Mouse (Mus musculus): ENCODE data around the gene Smyd3. TPM values are rescaled to one million over a fixed set of nuclear protein-coding genes. Genes with fewer than 3 reads are reported as not detected.

Smyd3 gene
- polyA plus RNA-seq, 1 experiment from 2014 or later = 12.7 TPM

- no peak for DNase-seq (ENCODE audit: low read depth, low spot score)
- no peak for ATAC-seq
- TF ChIP-seq CTCF (IDR thresholded peaks at IDR 0.05) = peak; percentile 61
- no peaks in the 10 kb centered on the region for H3K27me3 ChIP-seq
- in situ Hi-C loops (cut with MboI; ENCODE audit: low pct_unique_long_range_greater_than_20kb) = loop anchor here (10.0 kb wide), 1 partner anchor 713 kb away; the partner anchor contains the start of gene Kif26b
- ChIA-PET CTCF (interaction anchor here (1.2 to 1.7 kb wide), 3 partner anchors 22 to 101 kb away, joined by 3 to 4 read pairs (median 3); no protein-coding TSS in a partner anchor), POLR2A (no interaction called here)
Observed at GRCm38 (mm10) chr1:179237989-179238388, 279.9 kb downstream of the Smyd3 start.

- DNase-seq (ENCODE audit: low read depth, low spot score) (no peak), ATAC-seq (no peak)
- ChIA-PET POLR2A (no interaction called here), CTCF (interaction anchor here (0.6 to 1.7 kb wide), 2 partner anchors 87 to 215 kb away, joined by 3 read pairs; no protein-coding TSS in a partner anchor)
- in situ Hi-C loops (cut with MboI; ENCODE audit: low pct_unique_long_range_greater_than_20kb) = loop anchor here (10.0 kb wide), 1 partner anchor 712 kb away; the partner anchor contains the start of gene Kif26b
- TF ChIP-seq CTCF (IDR thresholded peaks at IDR 0.05) = no peak
- no peaks in the 10 kb centered on the region for H3K27me3 ChIP-seq
Observed at GRCm38 (mm10) chr1:179236217-179236840, 281.5 kb downstream of the Smyd3 start.

- ATAC-seq = peak; percentile 65
- peak; percentile 85 for TF ChIP-seq CTCF (IDR thresholded peaks at IDR 0.05)
- CTCF ChIA-PET = interaction anchor here (0.8 to 2.3 kb wide), 16 partner anchors 8 to 245 kb away, joined by 3 to 13 read pairs (median 3); no protein-coding TSS in a partner anchor
- DNase-seq (ENCODE audit: low read depth, low spot score) = peak; percentile 24
- no peaks in the 10 kb centered on the region for H3K27me3 ChIP-seq
- in situ Hi-C loops (cut with MboI; ENCODE audit: low pct_unique_long_range_greater_than_20kb) = loop anchor here (5.0 to 10.0 kb wide), 2 partner anchors 85 to 707 kb away; partner anchors contain the start of gene Kif26b
- POLR2A ChIA-PET = interaction anchor here (0.6 to 0.8 kb wide), 3 partner anchors 29 to 697 kb away, joined by 3 read pairs; no protein-coding TSS in a partner anchor
Observed at GRCm38 (mm10) chr1:179231777-179232661, 285.8 kb downstream of the Smyd3 start.

GRCm38 (mm10) chr1:179229515-179229914, 288.3 kb downstream of the Smyd3 start:
- no peak for TF ChIP-seq CTCF (IDR thresholded peaks at IDR 0.05)
- in situ Hi-C loops (cut with MboI; ENCODE audit: low pct_unique_long_range_greater_than_20kb) = no loop called here
- POLR2A ChIA-PET = no interaction called here

GRCm38 (mm10) chr1:179220290-179220689, 297.6 kb downstream of the Smyd3 start:
- DNase-seq (ENCODE audit: low read depth, low spot score) = no peak
- peak; percentile 27 for TF ChIP-seq CTCF (IDR thresholded peaks at IDR 0.05)
- no peaks in the 10 kb centered on the region for H3K27me3 ChIP-seq
- in situ Hi-C loops (cut with MboI; ENCODE audit: low pct_unique_long_range_greater_than_20kb) = no loop called here
- no peak for ATAC-seq
- ChIA-PET CTCF (interaction anchor here (1.7 kb wide), 1 partner anchor 11 kb away, joined by 4 read pairs; no protein-coding TSS in a partner anchor), POLR2A (no interaction called here)

More at GRCm38 (mm10) chr1:179229515-179229914, 288.3 kb downstream of the Smyd3 start:
- CTCF ChIA-PET = interaction anchor here (1.6 kb wide), 1 partner anchor 10 kb away, joined by 5 read pairs; no protein-coding TSS in a partner anchor
- no peak for DNase-seq (ENCODE audit: low read depth, low spot score)
- H3K27me3 ChIP-seq = no peaks in the 10 kb centered on the region
- no peak for ATAC-seq

- CTCF ChIA-PET = interaction anchor here (1.5 to 1.6 kb wide), 2 partner anchors 13 to 14 kb away, joined by 4 to 5 read pairs; no protein-coding TSS in a partner anchor
- DNase-seq (ENCODE audit: low read depth, low spot score) = no peak
- in situ Hi-C loops (cut with MboI; ENCODE audit: low pct_unique_long_range_greater_than_20kb) = no loop called here
- ATAC-seq = no peak
- TF ChIP-seq CTCF (IDR thresholded peaks at IDR 0.05) = no peak
- H3K27me3 ChIP-seq = no peaks in the 10 kb centered on the region
- POLR2A ChIA-PET = no interaction called here
Observed at GRCm38 (mm10) chr1:179218061-179218460, 299.8 kb downstream of the Smyd3 start.

GRCm38 (mm10) chr1:179217036-179217435, 300.8 kb downstream of the Smyd3 start:
- CTCF ChIA-PET = interaction anchor here (1.1 to 1.4 kb wide), 3 partner anchors 15 to 23 kb away, joined by 3 to 4 read pairs (median 3); no protein-coding TSS in a partner anchor

GRCm38 (mm10) chr1:179213381-179213780, 304.5 kb downstream of the Smyd3 start:
- in situ Hi-C loops (cut with MboI; ENCODE audit: low pct_unique_long_range_greater_than_20kb) = no loop called here
- no peak for DNase-seq (ENCODE audit: low read depth, low spot score)
- H3K27me3 ChIP-seq = no peaks in the 10 kb centered on the region
- POLR2A ChIA-PET = no interaction called here
- no peak for TF ChIP-seq CTCF (IDR thresholded peaks at IDR 0.05)
- CTCF ChIA-PET = no interaction called here
- ATAC-seq = no peak

More at GRCm38 (mm10) chr1:179217036-179217435, 300.8 kb downstream of the Smyd3 start:
- no peak for TF ChIP-seq CTCF (IDR thresholded peaks at IDR 0.05)
- in situ Hi-C loops (cut with MboI; ENCODE audit: low pct_unique_long_range_greater_than_20kb) = no loop called here
- DNase-seq (ENCODE audit: low read depth, low spot score) = no peak
- H3K27me3 ChIP-seq = no peaks in the 10 kb centered on the region
- no peak for ATAC-seq
- POLR2A ChIA-PET = no interaction called here

- in situ Hi-C loops (cut with MboI; ENCODE audit: low pct_unique_long_range_greater_than_20kb) = no loop called here
- TF ChIP-seq CTCF (IDR thresholded peaks at IDR 0.05) = no peak
Observed at GRCm38 (mm10) chr1:179212295-179212694, 305.5 kb downstream of the Smyd3 start.

GRCm38 (mm10) chr1:179211313-179211712, 306.5 kb downstream of the Smyd3 start:
- in situ Hi-C loops (cut with MboI; ENCODE audit: low pct_unique_long_range_greater_than_20kb) = no loop called here
- CTCF ChIA-PET = no interaction called here
- TF ChIP-seq CTCF (IDR thresholded peaks at IDR 0.05) = no peak
- DNase-seq (ENCODE audit: low read depth, low spot score) (no peak), ATAC-seq (no peak)
- POLR2A ChIA-PET = no interaction called here
- no peaks in the 10 kb centered on the region for H3K27me3 ChIP-seq

More at GRCm38 (mm10) chr1:179212295-179212694, 305.5 kb downstream of the Smyd3 start:
- no peak for DNase-seq (ENCODE audit: low read depth, low spot score)
- ChIA-PET CTCF (no interaction called here), POLR2A (interaction anchor here (0.6 kb wide), 1 partner anchor 22 kb away, joined by 3 read pairs; no protein-coding TSS in a partner anchor)
- ATAC-seq = no peak
- no peaks in the 10 kb centered on the region for H3K27me3 ChIP-seq
